9 mouse cellular contexts compared by ENCODE assay signal in the genomic region with DNA sequence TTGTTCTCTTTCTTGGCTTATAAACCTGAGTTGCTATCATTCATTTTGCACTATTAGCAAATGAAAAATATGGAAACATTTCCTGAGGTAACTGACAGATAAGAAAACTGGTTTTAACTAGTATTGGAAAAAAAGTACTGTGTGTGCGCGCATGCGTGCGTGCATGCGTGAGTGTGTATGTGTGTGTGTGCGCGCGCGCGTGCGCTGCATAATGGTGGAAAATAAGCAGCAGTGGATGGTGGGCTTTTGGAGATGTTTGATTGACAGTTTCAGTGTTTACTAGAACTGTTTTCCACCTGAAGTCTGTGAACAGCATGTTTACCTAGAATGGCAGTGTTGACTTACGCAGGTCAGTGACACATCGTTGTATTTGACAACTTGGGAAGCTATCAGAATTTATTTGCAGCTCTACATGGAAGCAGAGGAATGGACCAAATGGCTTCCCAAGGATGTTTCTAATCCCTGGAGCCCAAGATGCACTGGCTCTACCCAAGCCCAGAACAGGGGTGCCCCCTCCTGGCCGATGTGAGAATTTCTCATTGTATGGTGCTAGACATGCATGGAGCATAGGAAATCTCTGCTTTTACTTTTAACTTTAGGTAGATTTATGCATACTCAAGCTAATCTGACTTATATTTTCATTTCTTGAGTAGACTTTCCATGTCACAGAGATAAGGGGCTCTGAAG.
DNase-seq lines count a peak whose midpoint lies in the region; ATAC-seq and TF ChIP-seq lines count a peak whose summit lies in the region.
"Had no signal": no experiment of that assay in that cellular context is flagged by ENCODE, and none has a peak within 500 bp of the region (broad histone marks: within the 10 kb centered on the region; RNA-seq: fewer than 3 reads in every experiment).

No protein-coding gene starts in this region.

- TF ChIP-seq CTCF in bone marrow, adult 2 months (IDR thresholded peaks at IDR 0.05; ENCODE audit: control insufficient read depth, insufficient read depth, low read length): peak; percentile 54; the same call in 1 of the 2 replicates
- TF ChIP-seq CTCF in embryonic fibroblast, embryonic 13.5 days (IDR thresholded peaks at IDR 0.05; ENCODE audit: borderline replicate concordance, insufficient read depth, low read length): 0 out of 2 replicates have a peak, but pooled peaks have one; percentile 39
- TF ChIP-seq CTCF in heart, postnatal 0 days (IDR thresholded peaks at IDR 0.05; ENCODE audit: low read depth): peak; percentile 84
- peak; percentile 51 for TF ChIP-seq CTCF in olfactory bulb, adult 2 months (IDR thresholded peaks at IDR 0.05; ENCODE audit: insufficient read depth, low read depth, low read length)

- H3K36me3 ChIP-seq in heart, postnatal 0 days (replicated peaks; ENCODE audit: control insufficient read depth, insufficient read depth, low read length): no peaks in the 10 kb centered on the region
- H3K36me3 ChIP-seq: embryonic facial prominence, embryonic 15.5 days had no signal

- H3K4me3 ChIP-seq in bone marrow, adult 2 months (replicated peaks; ENCODE audit: control insufficient read depth, low read depth, low read length): no peak overlapping the region
- no peak overlapping the region for H3K4me3 ChIP-seq in embryonic fibroblast, embryonic 13.5 days (ENCODE audit: insufficient read depth, low read length)
- no peak overlapping the region for H3K4me3 ChIP-seq in heart, postnatal 0 days (ENCODE audit: low read depth, low read length)
- no peak overlapping the region for H3K4me3 ChIP-seq in olfactory bulb, adult 2 months (ENCODE audit: insufficient read depth, low read depth, low read length)
- H3K4me3 ChIP-seq: embryonic facial prominence, embryonic 15.5 days had no signal

- 90% methylated on average over 14 of the region's 14 CpGs for WGBS in bone marrow, adult 2 months
- 85% methylated on average over 14 of the region's 14 CpGs for WGBS in heart, postnatal 0 days
- 89% methylated on average over 14 of the region's 14 CpGs for WGBS in olfactory bulb, adult 2 months

- no peaks in the 10 kb centered on the region; the same call in 1 of the 2 replicates for H3K4me1 ChIP-seq in bone marrow, adult 2 months (ENCODE audit: control insufficient read depth, insufficient read depth, low read length)
- no peaks in the 10 kb centered on the region for H3K4me1 ChIP-seq in embryonic fibroblast, embryonic 13.5 days (ENCODE audit: control insufficient read depth, insufficient read depth, low read length)
- no peaks in the 10 kb centered on the region for H3K4me1 ChIP-seq in heart, postnatal 0 days (ENCODE audit: control insufficient read depth, insufficient read depth)
- 0 out of 2 replicates have a peak, but pooled peaks cover 2% of the 10 kb centered on the region for H3K4me1 ChIP-seq in olfactory bulb, adult 2 months (ENCODE audit: control insufficient read depth, insufficient read depth, low read length)
- H3K4me1 ChIP-seq: embryonic facial prominence, embryonic 15.5 days had no signal

- H3K4me2 ChIP-seq in heart, postnatal 0 days (ENCODE audit: low read depth, low read length): no peak overlapping the region
- H3K4me2 ChIP-seq: embryonic facial prominence, embryonic 15.5 days had no signal

- no peak overlapping the region for H3K9ac ChIP-seq in heart, postnatal 0 days (replicated peaks; ENCODE audit: low read depth, low read length)
- H3K9ac ChIP-seq: embryonic facial prominence, embryonic 15.5 days had no signal

- 0 out of 2 replicates have a peak, but pooled peaks cover 7% of the 10 kb centered on the region for H3K27me3 ChIP-seq in heart, postnatal 0 days (ENCODE audit: control insufficient read depth, insufficient read depth, low read length)
- H3K27me3 ChIP-seq: embryonic facial prominence, embryonic 15.5 days had no signal

- no peaks in the 10 kb centered on the region for H3K9me3 ChIP-seq in heart, postnatal 0 days (replicated peaks; ENCODE audit: control insufficient read depth, low read length)
- H3K9me3 ChIP-seq: embryonic facial prominence, embryonic 15.5 days had no signal

- DNase-seq in CD4-positive helper T cell, adult 2 months (ENCODE audit: low read depth, low spot score): peak; percentile 40
- DNase-seq in heart, postnatal 0 days (ENCODE audit: low spot score): peak; percentile 68
- peak; percentile 89 for DNase-seq in kidney, postnatal 14 days
- DNase-seq in lung, adult 18-20 months: peak; percentile 55 to 71
- DNase-seq in thymus, postnatal 0 days (ENCODE audit: low spot score): peak; percentile 69

- ATAC-seq in heart, postnatal 0 days (ENCODE audit: insufficient read depth, low read depth): peak; percentile 57; the same call in 1 of the 2 replicates

- TF ChIP-seq POLR2A in bone marrow, adult 2 months (IDR thresholded peaks at IDR 0.05; ENCODE audit: borderline replicate concordance, control insufficient read depth, low read depth, low read length): no peak
- no peak for TF ChIP-seq POLR2A in embryonic fibroblast, embryonic 13.5 days (IDR thresholded peaks at IDR 0.05; ENCODE audit: low read depth, low read length)
- no peak for TF ChIP-seq POLR2A in olfactory bulb, adult 2 months (IDR thresholded peaks at IDR 0.05; ENCODE audit: insufficient read depth, low read depth, low read length)

- H3K27ac ChIP-seq in bone marrow, adult 2 months (ENCODE audit: control insufficient read depth, insufficient read depth, low read depth, low read length, poor library complexity): no peak overlapping the region; the same call in 1 of the 2 replicates
- no peak overlapping the region for H3K27ac ChIP-seq in embryonic fibroblast, embryonic 13.5 days (ENCODE audit: insufficient read depth, low read length)
- H3K27ac ChIP-seq in heart, postnatal 0 days (ENCODE audit: low read depth): no peak overlapping the region
- no peak overlapping the region for H3K27ac ChIP-seq in olfactory bulb, adult 2 months (ENCODE audit: insufficient read depth, low read depth, low read length)
- H3K27ac ChIP-seq: embryonic facial prominence, embryonic 15.5 days had no signal

- TF ChIP-seq EP300 in heart, postnatal 0 days (IDR thresholded peaks at IDR 0.05; ENCODE audit: low read depth): no peak
